Mouse (Mus musculus) heart, adult 2 months (tissue): ENCODE data around the gene Abcc1.

Experiments
- CTCF ChIP-seq: fragments of 200-600 bp; IDR thresholded peaks from 2 replicates; pipeline ENCODE4 v1.8.1; 2022; ENCODE audit warnings: antibody characterized with exemption, mild to moderate bottlenecking, moderate library complexity
- POLR2A ChIP-seq: fragments of 200-500 bp; IDR thresholded peaks from 2 replicates; pipeline ENCODE4 v1.6.1; 2011; ENCODE audit warnings: mild to moderate bottlenecking, low read depth, low read length, control low read depth; ENCODE audit not compliant: insufficient read depth

DNA sequence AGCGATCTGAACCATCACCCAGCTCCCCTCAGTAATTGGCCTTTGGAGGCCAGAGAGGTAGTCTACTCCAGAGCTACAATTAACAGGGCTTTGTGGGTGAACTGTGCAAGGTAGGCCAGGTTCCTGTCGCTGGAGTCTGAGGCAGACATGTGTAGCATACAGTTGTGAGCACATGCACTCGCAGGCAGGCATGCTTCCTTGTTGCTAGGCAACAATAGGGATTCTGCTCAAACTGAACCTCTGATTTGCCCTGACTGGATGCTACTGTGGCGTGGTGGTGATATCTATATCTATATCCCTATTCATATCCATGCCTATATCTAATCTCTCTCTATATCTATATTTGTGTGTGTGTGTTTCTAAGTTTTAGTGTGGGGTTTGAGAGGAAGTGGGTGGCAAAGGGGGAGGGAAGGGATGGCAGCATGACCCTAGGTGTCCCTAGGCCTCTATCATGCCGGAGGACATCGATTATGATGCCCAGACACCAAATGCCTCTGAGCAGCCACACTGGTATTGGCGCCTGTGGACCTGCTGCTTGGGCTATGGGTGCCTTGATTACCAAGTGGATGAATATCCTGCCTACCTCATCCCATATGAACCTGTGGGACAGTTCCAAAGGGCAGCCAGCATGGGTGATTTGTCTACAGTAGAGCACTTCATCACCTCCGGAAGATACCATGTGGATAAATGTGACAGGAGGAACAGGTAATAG is 140.4 kb downstream of the Abcc1 start:
- TF ChIP-seq CTCF (no peak), POLR2A (no peak)
